Mouse (Mus musculus) ovary, adult 10 weeks (tissue): ENCODE data around the gene Fam83c. TPM values are rescaled to one million over a fixed set of nuclear protein-coding genes. Genes with fewer than 3 reads are reported as not detected.

Source experiments
- polyA plus RNA-seq: library from polyadenylated mRNA; stranded (reverse); fragments of 350-450 nt; fragmentation: Illumina TruSeq; extraction: RNeasy Lipid Tissue Mini Kit (QIAGEN cat#74804); gene quantifications from one replicate; pipeline ENCODE4 v1.2.3, GENCODE M21; 2014

The Fam83c gene
- polyA plus RNA-seq: not detected

DNA sequence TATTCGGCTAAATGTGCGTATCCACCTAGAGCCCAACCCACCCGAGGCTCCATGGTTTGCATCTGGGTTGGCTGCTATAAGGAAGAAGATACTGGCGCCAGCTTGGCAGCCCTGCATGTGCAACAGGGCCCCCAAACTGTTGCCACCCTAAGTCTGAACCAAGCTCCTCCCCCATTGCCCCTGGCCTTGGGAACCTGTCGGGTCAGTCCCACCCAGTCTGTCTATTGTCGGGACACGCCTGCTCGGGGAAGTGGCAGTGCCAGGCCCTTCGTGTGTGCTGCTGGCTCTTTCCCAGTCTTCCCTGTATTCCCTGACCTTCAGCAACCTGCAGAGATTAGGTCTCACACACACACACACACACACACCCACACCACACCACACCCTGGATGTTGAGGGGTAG, at the start of gene Fam83c:
Gene Fam83c, minus strand, starts transcription at position 123 of the 400 bp plus-strand sequence.

DNA sequence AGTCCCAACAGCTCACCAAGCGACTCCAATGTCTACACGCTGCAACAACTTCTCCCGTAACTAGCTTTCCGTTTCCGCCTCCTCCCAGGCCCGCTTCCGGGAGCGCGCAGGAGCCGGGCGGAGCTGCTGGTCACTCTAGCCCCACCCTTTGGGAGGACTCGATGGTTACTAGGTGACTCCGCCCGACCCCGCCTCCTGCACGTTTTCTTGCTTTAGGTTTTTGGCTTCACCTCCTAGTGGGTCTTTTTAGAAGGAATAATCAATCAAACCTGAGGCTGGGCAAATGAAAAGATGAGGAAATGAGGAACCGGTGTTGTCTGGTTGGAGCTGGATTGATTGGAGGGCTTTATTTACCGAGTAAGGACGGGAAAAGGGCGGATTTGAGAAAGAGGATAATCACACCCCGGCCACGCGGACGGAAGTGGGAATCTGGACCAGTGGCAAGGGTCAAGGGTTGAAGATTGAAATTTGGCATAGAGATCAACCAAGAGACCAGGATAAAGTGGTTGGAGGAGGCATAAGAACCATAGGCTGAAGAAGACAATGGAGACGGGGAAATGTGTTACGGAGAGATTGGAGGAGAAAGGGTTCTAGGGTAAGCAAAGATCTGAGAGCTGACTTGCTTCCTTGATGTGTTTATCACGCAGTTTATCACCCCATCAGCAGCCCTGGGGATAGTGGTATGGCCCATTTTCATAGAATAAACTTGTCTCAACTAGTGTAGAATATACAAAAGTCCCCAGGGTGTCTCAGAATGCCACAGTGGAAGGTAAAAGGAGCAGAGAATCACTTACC, 7.8 kb downstream of the Fam83c start, which contains the start of gene Eif6:
Gene Eif6, minus strand, starts transcription at position 296 of the 795 bp plus-strand sequence.

GRCm38 (mm10) chr2:155819392-155819448, 15.4 kb downstream of the Fam83c start, which contains the start of gene BC029722:
TSS of gene BC029722 (minus strand) at chr2:155819426.

Other genes with a start within 250 kb of the Fam83c start
- 1.3 TPM for gene Gss, start 242.0 kb downstream of the Fam83c start, polyA plus RNA-seq
- not detected for gene Myh7b, start 223.6 kb downstream of the Fam83c start, polyA plus RNA-seq
- gene Trpc4ap, start 142.5 kb downstream of the Fam83c start, polyA plus RNA-seq: 133 TPM
- gene Edem2, start 105.4 kb downstream of the Fam83c start, polyA plus RNA-seq: 8.2 TPM
- not detected for gene Gm17581, start 99.0 kb downstream of the Fam83c start, polyA plus RNA-seq
- 5.0 TPM for gene Procr, start 83.7 kb downstream of the Fam83c start, polyA plus RNA-seq
- gene Mmp24, start 59.5 kb downstream of the Fam83c start, polyA plus RNA-seq: not detected
- 19.0 TPM for gene BC029722, start 15.4 kb downstream of the Fam83c start, polyA plus RNA-seq
- gene Eif6, start 7.9 kb downstream of the Fam83c start, polyA plus RNA-seq: 9.6 TPM
- gene Uqcc1, start 95.5 kb upstream of the Fam83c start, polyA plus RNA-seq: 36.9 TPM
- gene Gm15557, start 105.9 kb upstream of the Fam83c start, polyA plus RNA-seq: not detected
- not detected for gene Gdf5, start 110.5 kb upstream of the Fam83c start, polyA plus RNA-seq
- gene Cep250, start 121.6 kb upstream of the Fam83c start, polyA plus RNA-seq: 2.1 TPM
- 0.48 TPM for gene 6430550D23Rik, start 173.1 kb upstream of the Fam83c start, polyA plus RNA-seq
- 18.9 TPM for gene Ergic3, start 173.2 kb upstream of the Fam83c start, polyA plus RNA-seq
- gene Fer1l4, start 218.1 kb upstream of the Fam83c start, polyA plus RNA-seq: not detected
- gene Spag4, start 230.3 kb upstream of the Fam83c start, polyA plus RNA-seq: 0.14 TPM